Mouse (Mus musculus) liver, postnatal 0 days (tissue): ENCODE measurements around the gene Atxn7l1.

Source experiments
- CTCF ChIP-seq: sonication (generic); IDR thresholded peaks from 2 replicates; pipeline ENCODE4 v1.5.1; 2016; ENCODE audit warnings: antibody characterized with exemption, low read depth
- EP300 ChIP-seq: IDR thresholded peaks from 2 replicates; pipeline ENCODE4 v1.6.1; 2016; ENCODE audit warnings: antibody characterized with exemption, low read depth, mild to moderate bottlenecking

- TF ChIP-seq CTCF (no peak), EP300 (no peak)
Measured at GRCm38 (mm10) chr12:33260575-33260974, 113.1 kb downstream of the Atxn7l1 start.
